Mouse (Mus musculus) liver, adult 2 months (tissue): ENCODE measurements around the gene Smyd1.
"Not testable (repeated sequence)": the region's sequence is repeated elsewhere in the genome, so short reads cannot be mapped to it uniquely, and the experiment has no call there.

Source experiments
- CTCF ChIP-seq: fragments of 200-500 bp; IDR thresholded peaks from 2 replicates; pipeline ENCODE4 v1.5.1; 2011; ENCODE audit warnings: low read depth, low read length, control low read depth
- POLR2A ChIP-seq: fragments of 200-500 bp; IDR thresholded peaks from 2 replicates; pipeline ENCODE4 v1.6.1; 2011; ENCODE audit warnings: low read length, control low read depth; ENCODE audit not compliant: insufficient read depth; ENCODE audit errors: extremely low read depth

DNA sequence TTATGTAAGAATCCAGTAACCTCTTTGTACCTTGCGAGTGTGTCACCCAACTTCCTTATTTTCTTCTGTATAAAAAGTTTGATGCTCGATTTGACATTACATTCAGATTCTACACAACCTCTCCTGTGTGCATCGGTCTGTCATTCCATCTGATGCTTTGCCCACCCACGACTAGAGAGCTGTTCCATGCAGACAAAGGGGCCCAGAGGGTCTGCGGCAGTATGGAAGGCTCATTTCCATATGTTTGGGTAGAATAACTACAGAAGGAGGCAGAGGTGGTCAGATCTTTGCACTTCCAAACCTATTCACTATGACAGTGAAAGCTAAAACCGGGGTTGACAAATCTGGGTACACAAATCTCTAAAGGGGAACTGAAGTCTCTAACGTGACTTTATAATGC is 54.4 kb downstream of the Smyd1 start:
- not testable (repeated sequence) for TF ChIP-seq CTCF, POLR2A
